Mouse (Mus musculus) spleen, adult 2 months (tissue): ENCODE data around the gene Rab24. TPM values are rescaled to one million over a fixed set of nuclear protein-coding genes. Genes with fewer than 3 reads are reported as not detected.

Source experiments
- DNase-seq, 2 experiments: peaks; one replicate each; pipeline versions ENCODE4 v3.0.0 to v3.0.0-alpha.2; 2012 to 2021; ENCODE audit warnings: low spot score in 2 of 2, low read depth in 1 of 2
- H3K27ac ChIP-seq: fragments of 200-500 bp; 2 replicates; pipeline ENCODE4 v1.5.1; 2012; ENCODE audit warnings: low read length, inconsistent platforms; ENCODE audit not compliant: insufficient read depth
- H3K27me3 ChIP-seq: fragments of 200-500 bp; 2 replicates; pipeline ENCODE4 v1.6.1; 2012; ENCODE audit warnings: mild to moderate bottlenecking, moderate library complexity, low read length, inconsistent platforms; ENCODE audit not compliant: control insufficient read depth, insufficient read depth
- H3K36me3 ChIP-seq: fragments of 200-500 bp; 2 replicates; pipeline ENCODE4 v1.6.1; 2012; ENCODE audit warnings: mild to moderate bottlenecking, low read length, inconsistent platforms; ENCODE audit not compliant: control insufficient read depth, insufficient read depth
- H3K4me1 ChIP-seq: fragments of 200-500 bp; 2 replicates; pipeline ENCODE4 v1.6.1; 2011; ENCODE audit warnings: inconsistent platforms; ENCODE audit not compliant: control insufficient read depth, insufficient read depth, insufficient read length
- H3K4me3 ChIP-seq: fragments of 200-500 bp; 2 replicates; pipeline ENCODE4 v1.5.1; 2011; ENCODE audit warnings: mild to moderate bottlenecking, inconsistent platforms; ENCODE audit not compliant: insufficient read depth, insufficient read length; ENCODE audit errors: extremely low read depth
- CTCF ChIP-seq: fragments of 200-500 bp; IDR thresholded peaks from 2 replicates; pipeline ENCODE4 v1.5.1; 2011; ENCODE audit warnings: mild to moderate bottlenecking, inconsistent platforms; ENCODE audit not compliant: insufficient read depth, insufficient read length, insufficient replicate concordance; ENCODE audit errors: extremely low read depth
- POLR2A ChIP-seq: fragments of 200-500 bp; IDR thresholded peaks from 2 replicates; pipeline ENCODE4 v1.6.1; 2011; ENCODE audit warnings: low read depth, low read length, inconsistent platforms
- WGBS: fragments of 180-500 bp; shearing (Covaris S2); methylation state at CpG from one replicate; pipeline ENCODE4 v1.1.7; 2018; 5-methylcytosine and 5-hydroxymethylcytosine counted together
- polyA plus RNA-seq: library from polyadenylated mRNA; depleted of rRNA; stranded (reverse); fragments of >200 nt; gene quantifications from 2 replicates; pipeline ENCODE4 v1.2.3, GENCODE M21; 2012

Gene Rab24
- polyA plus RNA-seq, 1 experiment = 54.7 TPM

GRCm38 (mm10) chr13:55319931-55320533 lies 1.7 kb downstream of the Rab24 start, which contains the start of gene Prelid1:
Gene Prelid1 (plus strand): TSS chr13:55320500.
- Histone ChIP-seq H3K4me1 (peaks cover 33% of the 10 kb centered on the region), H3K27me3 (no peaks in the 10 kb centered on the region), H3K4me3 (peak within 1 kb of the TSS; percentile 88), H3K36me3 (peaks cover 13% of the 10 kb centered on the region; the same call in 1 of the 2 replicates), H3K27ac (0 out of 2 replicates have a peak within 1 kb of the TSS, but pooled peaks have one; percentile 9)
- TF ChIP-seq POLR2A = no peak
- no peak for TF ChIP-seq CTCF
- WGBS = 92% methylated on average over 4 of the region's 4 CpGs
- DNase-seq = no peak

- H3K27ac ChIP-seq = peak overlapping the region; percentile 51; the same call in 1 of the 2 replicates
- TF ChIP-seq CTCF (no peak), POLR2A (no peak)
- DNase-seq = no peak
- no peaks in the 10 kb centered on the region for H3K27me3 ChIP-seq
- WGBS = 26% methylated on average over 3 of the region's 3 CpGs
- no peak overlapping the region for H3K4me3 ChIP-seq
- peaks cover 33% of the 10 kb centered on the region for H3K4me1 ChIP-seq
- peaks cover 12% of the 10 kb centered on the region for H3K36me3 ChIP-seq
Measured at GRCm38 (mm10) chr13:55318351-55318750, 3.4 kb downstream of the Rab24 start.

GRCm38 (mm10) chr13:55314891-55315412 lies 6.8 kb downstream of the Rab24 start:
- Histone ChIP-seq H3K4me3 (no peak overlapping the region), H3K27me3 (no peaks in the 10 kb centered on the region), H3K27ac (no peak overlapping the region), H3K36me3 (peaks cover 40% of the 10 kb centered on the region), H3K4me1 (peaks cover 15% of the 10 kb centered on the region; the same call in 1 of the 2 replicates)
- DNase-seq = no peak
- no peak for TF ChIP-seq POLR2A
- no peak for TF ChIP-seq CTCF
- WGBS = 92% methylated on average over 2 of the region's 2 CpGs

- TF ChIP-seq POLR2A (no peak), CTCF (no peak)
- no peaks in the 10 kb centered on the region for H3K27me3 ChIP-seq
- H3K36me3 ChIP-seq = peaks cover 49% of the 10 kb centered on the region
- no peak overlapping the region for H3K27ac ChIP-seq
- no peak for DNase-seq
- WGBS = 94% methylated on average over 9 of the region's 9 CpGs
- no peak overlapping the region for H3K4me3 ChIP-seq
- H3K4me1 ChIP-seq = peaks cover 6% of the 10 kb centered on the region; the same call in 1 of the 2 replicates
Measured at GRCm38 (mm10) chr13:55313051-55313450, 8.7 kb downstream of the Rab24 start.

- peaks cover 55% of the 10 kb centered on the region for H3K36me3 ChIP-seq
- WGBS = 89% methylated on average over 8 of the region's 8 CpGs
Measured at GRCm38 (mm10) chr13:55312028-55312630, 9.6 kb downstream of the Rab24 start.

GRCm38 (mm10) chr13:55300913-55301312 lies 20.8 kb downstream of the Rab24 start:
- Histone ChIP-seq H3K4me3 (no peak overlapping the region), H3K4me1 (no peaks in the 10 kb centered on the region), H3K36me3 (peaks cover 37% of the 10 kb centered on the region), H3K27me3 (no peaks in the 10 kb centered on the region), H3K27ac (no peak overlapping the region)
- 95% methylated on average over 5 of the region's 5 CpGs for WGBS
- TF ChIP-seq POLR2A (no peak), CTCF (no peak)
- DNase-seq = no peak

More at GRCm38 (mm10) chr13:55312028-55312630, 9.6 kb downstream of the Rab24 start:
- Histone ChIP-seq H3K4me1 (no peaks in the 10 kb centered on the region), H3K4me3 (no peak overlapping the region), H3K27ac (no peak overlapping the region), H3K27me3 (no peaks in the 10 kb centered on the region)
- no peak for DNase-seq
- TF ChIP-seq CTCF = no peak
- no peak for TF ChIP-seq POLR2A

GRCm38 (mm10) chr13:55296760-55297159 lies 25.0 kb downstream of the Rab24 start:
- H3K4me3 ChIP-seq = no peak overlapping the region
- H3K36me3 ChIP-seq = peaks cover 39% of the 10 kb centered on the region
- H3K27ac ChIP-seq = no peak overlapping the region
- H3K4me1 ChIP-seq = no peaks in the 10 kb centered on the region
- TF ChIP-seq CTCF (no peak), POLR2A (no peak)
- DNase-seq = no peak
- H3K27me3 ChIP-seq = no peaks in the 10 kb centered on the region
- 98% methylated on average over 1 of the region's 1 CpGs for WGBS
